Mouse (Mus musculus) liver, adult 2 months (tissue): ENCODE results near the gene Pip5k1a.

Experiments
- CTCF ChIP-seq: fragments of 200-500 bp; IDR thresholded peaks from 2 replicates; pipeline ENCODE4 v1.5.1; 2011; ENCODE audit warnings: low read depth, low read length, control low read depth
- POLR2A ChIP-seq: fragments of 200-500 bp; IDR thresholded peaks from 2 replicates; pipeline ENCODE4 v1.6.1; 2011; ENCODE audit warnings: low read length, control low read depth; ENCODE audit not compliant: insufficient read depth; ENCODE audit errors: extremely low read depth

GRCm38 (mm10) chr3:95141952-95142616 is 35.4 kb upstream of the Pip5k1a start, which contains the start of gene Tnfaip8l2:
- no peak for TF ChIP-seq POLR2A
- TF ChIP-seq CTCF = no peak
